In genomic region chr11:96006367-96006851, GRCm38 (mm10) we compare ENCODE assay signal across 9 mouse cellular contexts. TPM values are rescaled to one million over a fixed set of nuclear protein-coding genes. Genes with fewer than 3 reads are reported as not detected.
DNase-seq lines count a peak whose midpoint lies in the region; ATAC-seq and TF ChIP-seq lines count a peak whose summit lies in the region.
"Had no signal": no experiment of that assay in that cellular context is flagged by ENCODE, and none has a peak within 500 bp of the region (broad histone marks: within the 10 kb centered on the region; RNA-seq: fewer than 3 reads in every experiment).

No protein-coding gene starts in this region.

- peaks cover 2% of the 10 kb centered on the region; the same call in 1 of the 2 replicates for H3K4me1 ChIP-seq in lung, adult 2 months (ENCODE audit: control insufficient read depth, insufficient read depth, low read length)
- H3K4me1 ChIP-seq in hindbrain, embryonic 14.5 days (replicated peaks; ENCODE audit: control insufficient read depth, insufficient read depth, low read length): peaks cover 24% of the 10 kb centered on the region
- H3K4me1 ChIP-seq in midbrain, embryonic 16.5 days (ENCODE audit: control insufficient read depth, insufficient read depth, low read length): peaks cover 27% of the 10 kb centered on the region

- H3K27me3 ChIP-seq in hindbrain, embryonic 14.5 days (ENCODE audit: control insufficient read depth, insufficient read depth, low read length): no peaks in the 10 kb centered on the region
- H3K27me3 ChIP-seq in midbrain, embryonic 16.5 days (ENCODE audit: control insufficient read depth, insufficient read depth, low read depth, low read length): no peaks in the 10 kb centered on the region

- H3K4me3 ChIP-seq in lung, adult 2 months (replicated peaks; ENCODE audit: extremely low read depth, low read depth, low read length): no peak overlapping the region
- peak overlapping the region; percentile 81 for H3K4me3 ChIP-seq in hindbrain, embryonic 14.5 days (replicated peaks; ENCODE audit: low read length)
- peak overlapping the region; percentile 48 for H3K4me3 ChIP-seq in midbrain, embryonic 16.5 days (ENCODE audit: low read depth, low read length)

- peak overlapping the region; percentile 82 for H3K9ac ChIP-seq in hindbrain, embryonic 14.5 days
- H3K9ac ChIP-seq in midbrain, embryonic 16.5 days (ENCODE audit: low read depth, low read length): peak overlapping the region; percentile 75

- TF ChIP-seq CTCF in lung, adult 2 months (IDR thresholded peaks at IDR 0.05; ENCODE audit: insufficient read depth, low read length): no peak

- WGBS in lung, adult 2 months: 2% methylated on average over 33 of the region's 33 CpGs
- under 1% methylated on average over 33 of the region's 33 CpGs for WGBS in hindbrain, embryonic 14.5 days
- WGBS in midbrain, embryonic 16.5 days: under 1% methylated on average over 33 of the region's 33 CpGs

- no peak for ATAC-seq in CD4-positive, CD25-positive, alpha-beta regulatory T cell, adult 4 months
- peak; percentile 25 for ATAC-seq in hindbrain, embryonic 14.5 days (ENCODE audit: low FRiP score)
- peak; percentile 43; the same call in 1 of the 2 replicates for ATAC-seq in midbrain, embryonic 16.5 days

- H3K27ac ChIP-seq in hindbrain, embryonic 14.5 days: peak overlapping the region; percentile 89
- peak overlapping the region; percentile 66 for H3K27ac ChIP-seq in midbrain, embryonic 16.5 days (ENCODE audit: low read length)

- H3K9me3 ChIP-seq in hindbrain, embryonic 14.5 days (ENCODE audit: control insufficient read depth, low read length): no peaks in the 10 kb centered on the region
- no peaks in the 10 kb centered on the region for H3K9me3 ChIP-seq in midbrain, embryonic 16.5 days (replicated peaks; ENCODE audit: control insufficient read depth, low read length, poor library complexity, severe bottlenecking)

- TF ChIP-seq POLR2A in lung, adult 2 months (IDR thresholded peaks at IDR 0.05; ENCODE audit: borderline replicate concordance, extremely low read depth, low read depth, low read length): no peak

- no peaks in the 10 kb centered on the region for H3K36me3 ChIP-seq in hindbrain, embryonic 14.5 days (replicated peaks; ENCODE audit: control insufficient read depth, insufficient read depth)
- no peaks in the 10 kb centered on the region for H3K36me3 ChIP-seq in midbrain, embryonic 16.5 days (ENCODE audit: control insufficient read depth, insufficient read depth, low read length)

- peak; percentile 12 for DNase-seq in CD4-positive, CD25-positive, alpha-beta regulatory T cell, adult 2 months (ENCODE audit: low read depth, low spot score)
- DNase-seq in lung, postnatal 10 days: peak; percentile 20
- DNase-seq in lung, adult 2 months: no peak
- DNase-seq in hindbrain, embryonic 14.5 days (ENCODE audit: low spot score): peak; percentile 57
- no peak for DNase-seq in yolk sac, embryonic 10.5 days (ENCODE audit: low spot score)
- no peak for DNase-seq in urinary bladder, postnatal 25 days (ENCODE audit: low spot score)

- peak overlapping the region; percentile 71 for H3K4me2 ChIP-seq in hindbrain, embryonic 14.5 days (replicated peaks)
- peak overlapping the region; percentile 87 for H3K4me2 ChIP-seq in midbrain, embryonic 16.5 days (ENCODE audit: low read length)

RNA-seq across cellular contexts. Expression of gene Igf2bp1, which starts 0.7 kb away (rescaled TPM):
- polyA plus RNA-seq in CD4-positive, CD25-positive, alpha-beta regulatory T cell, adult 4 months (2017; shearing (Covaris generic)): not detected
- polyA plus RNA-seq in lung, adult 2 months (2012; rRNA removed): 1.4 and 1.6 TPM in 2 replicates
- polyA plus RNA-seq in hindbrain, embryonic 14.5 days (2014; fragmentation: Nextera tagmentation; extraction: Ambion mirVana): 6.5 and 7.0 TPM in 2 replicates
- 6.2 and 9.5 TPM in 2 replicates for polyA plus RNA-seq in midbrain, embryonic 16.5 days (2015; fragmentation: Nextera tagmentation; extraction: Ambion mirVana)
- polyA plus RNA-seq: cerebellum, adult 2 months had no signal

RNA-seq across cellular contexts. Expression of gene Gip, which starts 17.9 kb away (rescaled TPM):
- not detected for polyA plus RNA-seq in CD4-positive, CD25-positive, alpha-beta regulatory T cell, adult 4 months (2017; shearing (Covaris generic))
- not detected in 2 replicates for polyA plus RNA-seq in lung, adult 2 months (2012; rRNA removed)
- not detected in 2 replicates for polyA plus RNA-seq in hindbrain, embryonic 14.5 days (2014; fragmentation: Nextera tagmentation; extraction: Ambion mirVana)
- polyA plus RNA-seq in midbrain, embryonic 16.5 days (2015; fragmentation: Nextera tagmentation; extraction: Ambion mirVana): not detected in 2 replicates
- polyA plus RNA-seq: cerebellum, adult 2 months had no signal

RNA-seq across cellular contexts. Expression of gene Snf8, which starts 28.3 kb away (rescaled TPM):
- polyA plus RNA-seq in CD4-positive, CD25-positive, alpha-beta regulatory T cell, adult 4 months (2017; shearing (Covaris generic)): 10 to 100 TPM; 32.8 to 42.6 TPM
- 18.1 and 24.1 TPM in 2 replicates for polyA plus RNA-seq in lung, adult 2 months (2012; rRNA removed)
- 46.3 and 57.3 TPM in 2 replicates for polyA plus RNA-seq in hindbrain, embryonic 14.5 days (2014; fragmentation: Nextera tagmentation; extraction: Ambion mirVana)
- polyA plus RNA-seq in midbrain, embryonic 16.5 days (2015; fragmentation: Nextera tagmentation; extraction: Ambion mirVana): 129 and 130 TPM in 2 replicates

RNA-seq across cellular contexts. Expression of gene Ube2z, which starts 58.8 kb away (rescaled TPM):
- 10 to 100 TPM in 1 of 2 experiments, 1 to 10 TPM in 1; 7.9 to 10.0 TPM for polyA plus RNA-seq in CD4-positive, CD25-positive, alpha-beta regulatory T cell, adult 4 months (2017; shearing (Covaris generic))
- 31.1 and 38.1 TPM in 2 replicates for polyA plus RNA-seq in lung, adult 2 months (2012; rRNA removed)
- polyA plus RNA-seq in hindbrain, embryonic 14.5 days (2014; fragmentation: Nextera tagmentation; extraction: Ambion mirVana): 32.3 and 38.6 TPM in 2 replicates
- 37.4 and 40.8 TPM in 2 replicates for polyA plus RNA-seq in midbrain, embryonic 16.5 days (2015; fragmentation: Nextera tagmentation; extraction: Ambion mirVana)

Comparison
In these comparisons a context has a peak if more than half of its experiments do, and no peak if none do; other contexts are left out.
1. DNase-seq: peak in CD4-positive, CD25-positive, alpha-beta regulatory T cell, adult 2 months (single experiment), lung, postnatal 10 days (single experiment) and hindbrain, embryonic 14.5 days (single experiment); none in lung, adult 2 months (single experiment), yolk sac, embryonic 10.5 days (single experiment) and urinary bladder, postnatal 25 days (single experiment).